Mouse (Mus musculus): ENCODE measurements around the gene Syne4. TPM values are rescaled to one million over a fixed set of nuclear protein-coding genes. Genes with fewer than 3 reads are reported as not detected.

Gene Syne4
- polyA plus RNA-seq, 1 experiment from 2014 or later: 9.0 TPM

DNA sequence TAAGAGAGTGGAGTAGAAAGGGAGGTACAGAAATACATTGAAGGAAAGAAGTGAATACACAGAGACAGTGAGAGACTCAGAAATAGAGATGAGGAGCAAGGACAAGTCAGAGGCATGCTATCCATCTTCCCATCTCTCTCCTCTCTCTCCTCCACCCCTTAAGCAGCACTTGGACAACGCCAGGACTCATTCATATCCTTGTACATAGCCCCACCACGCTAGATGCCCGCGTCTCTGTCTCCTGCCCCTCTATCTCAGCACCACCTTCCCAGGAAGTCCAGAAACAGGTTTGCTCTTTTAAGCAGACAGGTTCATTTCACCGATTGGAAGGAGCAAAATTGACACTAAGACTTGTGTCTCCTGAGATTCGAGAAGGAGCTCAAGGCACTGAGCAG is 48.7 kb downstream of the Syne4 start:
- Histone ChIP-seq H3K4me1 (peaks cover 46% of the 10 kb centered on the region), H3K36me3 (peaks cover 10% of the 10 kb centered on the region), H3K27ac (replicated peaks) (peak overlapping the region; percentile 38; the same call in 1 of the 2 replicates), H3K4me2 (replicated peaks) (peak overlapping the region; percentile 90), H3K27me3 (0 out of 2 replicates have a peak, but pooled peaks cover 3% of the 10 kb centered on the region), H3K4me3 (peak overlapping the region; percentile 63), H3K9ac (replicated peaks) (peak overlapping the region; percentile 79), H3K9me3 (no peaks in the 10 kb centered on the region)
- 69% methylated on average over 6 of the region's 6 CpGs for WGBS
- peak; percentile 46 for ATAC-seq (replicated peaks)

DNA sequence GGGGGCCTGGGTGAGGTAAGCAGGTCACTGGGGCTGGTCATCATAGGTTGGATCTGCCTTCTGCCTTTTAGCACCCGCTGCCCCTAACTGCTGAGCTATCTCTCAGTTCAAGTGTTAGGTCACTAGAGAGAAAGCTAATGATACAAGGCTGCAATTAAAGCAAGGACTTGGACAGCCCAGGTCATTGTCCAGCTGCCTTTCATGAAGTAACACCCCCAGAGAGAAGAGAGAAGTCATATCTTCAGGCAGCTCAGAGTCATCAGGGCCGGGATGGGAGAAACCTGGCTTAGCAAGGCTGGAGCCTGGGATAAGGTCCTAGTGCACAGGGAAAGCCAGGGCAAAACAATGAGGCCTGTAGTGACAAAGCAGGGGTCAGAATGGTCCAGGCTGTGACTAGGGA is 52.9 kb downstream of the Syne4 start:
- H3K9me3 ChIP-seq: no peaks in the 10 kb centered on the region
- no peaks in the 10 kb centered on the region for H3K36me3 ChIP-seq
- no peak for ATAC-seq (replicated peaks)
- H3K4me2 ChIP-seq (replicated peaks): no peak overlapping the region
- H3K27me3 ChIP-seq: 0 out of 2 replicates have a peak, but pooled peaks cover 3% of the 10 kb centered on the region
- H3K9ac ChIP-seq (replicated peaks): no peak overlapping the region
- no peak overlapping the region for H3K4me3 ChIP-seq
- H3K27ac ChIP-seq (replicated peaks): no peak overlapping the region
- WGBS: 75% methylated on average over 2 of the region's 2 CpGs
- H3K4me1 ChIP-seq: peaks cover 9% of the 10 kb centered on the region

Other genes with a start within 250 kb of the Syne4 start
- gene Zfp82, start 241.9 kb upstream of the Syne4 start, polyA plus RNA-seq (2015; fragmentation: Nextera tagmentation; extraction: Ambion mirVana): 14.3 and 14.7 TPM in 2 replicates
- gene Gm26920, start 224.4 kb upstream of the Syne4 start, polyA plus RNA-seq (2015; fragmentation: Nextera tagmentation; extraction: Ambion mirVana): 2.3 and 2.4 TPM in 2 replicates
- 21.0 and 22.5 TPM in 2 replicates for gene Zfp566, start 224.3 kb upstream of the Syne4 start, polyA plus RNA-seq (2015; fragmentation: Nextera tagmentation; extraction: Ambion mirVana)
- 112 and 122 TPM in 2 replicates for gene Zfp260, start 220.0 kb upstream of the Syne4 start, polyA plus RNA-seq (2015; fragmentation: Nextera tagmentation; extraction: Ambion mirVana)
- 24.9 and 25.5 TPM in 2 replicates for gene Zfp382, start 192.9 kb upstream of the Syne4 start, polyA plus RNA-seq (2015; fragmentation: Nextera tagmentation; extraction: Ambion mirVana)
- 16.1 and 18.4 TPM in 2 replicates for gene Zfp146, start 145.1 kb upstream of the Syne4 start, polyA plus RNA-seq (2015; fragmentation: Nextera tagmentation; extraction: Ambion mirVana)
- gene Cox7a1, start 130.7 kb upstream of the Syne4 start, polyA plus RNA-seq (2015; fragmentation: Nextera tagmentation; extraction: Ambion mirVana): 3.3 and 4.2 TPM in 2 replicates
- gene Capns1, start 116.0 kb upstream of the Syne4 start, polyA plus RNA-seq (2015; fragmentation: Nextera tagmentation; extraction: Ambion mirVana): 62.5 and 67.8 TPM in 2 replicates
- 173 and 193 TPM in 2 replicates for gene Polr2i, start 82.9 kb upstream of the Syne4 start, polyA plus RNA-seq (2015; fragmentation: Nextera tagmentation; extraction: Ambion mirVana)
- gene Tbcb, start 82.5 kb upstream of the Syne4 start, polyA plus RNA-seq (2015; fragmentation: Nextera tagmentation; extraction: Ambion mirVana): 352 and 364 TPM in 2 replicates
- gene Ovol3, start 79.1 kb upstream of the Syne4 start, polyA plus RNA-seq (2015; fragmentation: Nextera tagmentation; extraction: Ambion mirVana): not detected in 2 replicates
- gene Thap8, start 34.7 kb upstream of the Syne4 start, polyA plus RNA-seq (2015; fragmentation: Nextera tagmentation; extraction: Ambion mirVana): 0.66 and 1.1 TPM in 2 replicates
- 7.3 and 8.8 TPM in 2 replicates for gene Wdr62, start 34.4 kb upstream of the Syne4 start, polyA plus RNA-seq (2015; fragmentation: Nextera tagmentation; extraction: Ambion mirVana)
- 117 and 120 TPM in 2 replicates for gene Clip3, start 23.1 kb upstream of the Syne4 start, polyA plus RNA-seq (2015; fragmentation: Nextera tagmentation; extraction: Ambion mirVana)
- 99.6 and 102 TPM in 2 replicates for gene Alkbh6, start 6.1 kb upstream of the Syne4 start, polyA plus RNA-seq (2015; fragmentation: Nextera tagmentation; extraction: Ambion mirVana)
- gene E130208F15Rik, start 6.9 kb downstream of the Syne4 start, polyA plus RNA-seq (2015; fragmentation: Nextera tagmentation; extraction: Ambion mirVana): not detected in 2 replicates
- gene Sdhaf1, start 9.1 kb downstream of the Syne4 start, polyA plus RNA-seq (2015; fragmentation: Nextera tagmentation; extraction: Ambion mirVana): 22.1 and 22.5 TPM in 2 replicates
- 11.2 and 12.3 TPM in 2 replicates for gene Lrfn3, start 48.0 kb downstream of the Syne4 start, polyA plus RNA-seq (2015; fragmentation: Nextera tagmentation; extraction: Ambion mirVana)
- 22.5 and 24.3 TPM in 2 replicates for gene Tyrobp, start 99.0 kb downstream of the Syne4 start, polyA plus RNA-seq (2015; fragmentation: Nextera tagmentation; extraction: Ambion mirVana)
- not detected in 2 replicates for gene Hcst, start 105.0 kb downstream of the Syne4 start, polyA plus RNA-seq (2015; fragmentation: Nextera tagmentation; extraction: Ambion mirVana)
- 1.9 TPM in 2 replicates for gene Nfkbid, start 106.9 kb downstream of the Syne4 start, polyA plus RNA-seq (2015; fragmentation: Nextera tagmentation; extraction: Ambion mirVana)
- gene Aplp1, start 130.7 kb downstream of the Syne4 start, polyA plus RNA-seq (2015; fragmentation: Nextera tagmentation; extraction: Ambion mirVana): 544 and 608 TPM in 2 replicates
- gene Kirrel2, start 142.9 kb downstream of the Syne4 start, polyA plus RNA-seq (2015; fragmentation: Nextera tagmentation; extraction: Ambion mirVana): 0.20 and 0.47 TPM in 2 replicates
- gene Nphs1, start 143.5 kb downstream of the Syne4 start, polyA plus RNA-seq (2015; fragmentation: Nextera tagmentation; extraction: Ambion mirVana): 0.23 TPM in 1 of 2 replicates, not detected in the other
- not detected in 2 replicates for gene Prodh2, start 178.8 kb downstream of the Syne4 start, polyA plus RNA-seq (2015; fragmentation: Nextera tagmentation; extraction: Ambion mirVana)
- 115 and 121 TPM in 2 replicates for gene Arhgap33, start 220.3 kb downstream of the Syne4 start, polyA plus RNA-seq (2015; fragmentation: Nextera tagmentation; extraction: Ambion mirVana)
- 9.3 and 10.4 TPM in 2 replicates for gene Hspb6, start 237.4 kb downstream of the Syne4 start, polyA plus RNA-seq (2015; fragmentation: Nextera tagmentation; extraction: Ambion mirVana)
- gene Proser3, start 237.5 kb downstream of the Syne4 start, polyA plus RNA-seq (2015; fragmentation: Nextera tagmentation; extraction: Ambion mirVana): 12.3 and 13.9 TPM in 2 replicates
- 58.9 and 63.3 TPM in 2 replicates for gene Lin37, start 245.0 kb downstream of the Syne4 start, polyA plus RNA-seq (2015; fragmentation: Nextera tagmentation; extraction: Ambion mirVana)
- 118 and 122 TPM in 2 replicates for gene U2af1l4, start 248.5 kb downstream of the Syne4 start, polyA plus RNA-seq (2015; fragmentation: Nextera tagmentation; extraction: Ambion mirVana)
- gene Gm49396, start 248.5 kb downstream of the Syne4 start, polyA plus RNA-seq (2015; fragmentation: Nextera tagmentation; extraction: Ambion mirVana): 21.7 and 22.7 TPM in 2 replicates
- 131 and 138 TPM in 2 replicates for gene Psenen, start 248.8 kb downstream of the Syne4 start, polyA plus RNA-seq (2015; fragmentation: Nextera tagmentation; extraction: Ambion mirVana)